Mouse (Mus musculus) cortical plate, adult 2 months (tissue): Measurements from ENCODE around the gene Sept10. TPM values are rescaled to one million over a fixed set of nuclear protein-coding genes. Genes with fewer than 3 reads are reported as not detected.

ENCODE experiments used
- H3K27ac ChIP-seq: fragments of 200-500 bp; 2 replicates; pipeline ENCODE4 v1.5.1; 2012; ENCODE audit warnings: low read length, control low read depth, inconsistent platforms; ENCODE audit not compliant: insufficient read depth
- H3K4me1 ChIP-seq: fragments of 200-500 bp; 2 replicates; pipeline ENCODE4 v1.6.1; 2011; ENCODE audit warnings: low read length; ENCODE audit not compliant: control insufficient read depth, insufficient read depth
- H3K4me3 ChIP-seq: fragments of 200-500 bp; 2 replicates; pipeline ENCODE4 v1.5.1; 2011; ENCODE audit warnings: mild to moderate bottlenecking, low read length, control low read depth; ENCODE audit not compliant: insufficient read depth
- CTCF ChIP-seq: fragments of 200-500 bp; IDR thresholded peaks from 2 replicates; pipeline ENCODE4 v1.5.1; 2011; ENCODE audit warnings: mild to moderate bottlenecking, control low read depth, low read length; ENCODE audit not compliant: insufficient read depth; ENCODE audit errors: extremely low read depth
- POLR2A ChIP-seq: fragments of 200-500 bp; IDR thresholded peaks from 2 replicates; pipeline ENCODE4 v1.6.1; 2011; ENCODE audit warnings: mild to moderate bottlenecking, low read length, control low read depth; ENCODE audit not compliant: insufficient read depth; ENCODE audit errors: extremely low read depth
- polyA plus RNA-seq: library from polyadenylated mRNA; depleted of rRNA; stranded (reverse); fragments of >200 nt; gene quantifications from 2 replicates; pipeline ENCODE4 v1.2.3, GENCODE M21; 2012

Sept10 gene
- polyA plus RNA-seq, 1 experiment = 7.7 TPM

DNA sequence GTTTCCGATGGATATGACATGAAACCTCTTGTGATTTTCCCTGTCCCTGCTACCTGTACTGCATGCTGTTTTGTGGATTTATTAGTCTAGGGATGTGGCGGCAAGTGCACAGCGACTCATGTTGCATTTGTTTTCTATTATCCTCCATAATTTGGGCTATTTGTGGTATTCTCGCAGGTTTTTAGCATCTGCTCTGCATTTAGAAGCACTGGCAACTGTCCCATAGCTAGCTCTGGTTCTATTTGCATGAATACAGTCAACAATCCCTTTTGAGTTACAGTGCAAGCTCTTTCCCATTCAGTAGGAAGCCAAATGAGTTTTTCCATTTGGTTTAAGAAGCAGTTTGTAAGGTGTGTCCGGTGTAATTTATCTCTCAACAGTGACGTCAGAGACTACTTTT lies 37.9 kb upstream of the Sept10 start:
- H3K4me3 ChIP-seq = no peak overlapping the region
- no peak for TF ChIP-seq POLR2A
- no peak for TF ChIP-seq CTCF
- no peak overlapping the region for H3K27ac ChIP-seq

DNA sequence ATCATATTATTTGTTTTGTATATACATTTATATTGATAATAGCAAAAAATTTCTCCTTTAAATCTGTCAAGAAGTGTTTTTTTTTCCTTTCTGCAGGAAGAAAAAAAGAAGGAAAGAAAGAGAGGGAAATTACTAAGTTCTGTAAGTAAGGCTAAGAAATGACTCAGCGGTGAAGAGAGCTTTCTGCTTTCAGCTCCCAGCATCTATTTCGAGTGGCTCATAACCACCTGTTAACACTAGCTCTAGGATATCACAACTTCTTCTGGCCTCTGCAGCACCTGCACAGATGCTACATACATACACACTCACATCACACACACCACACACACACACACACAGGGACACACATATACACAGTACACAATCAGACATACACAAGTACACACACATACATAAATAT lies 34.9 kb upstream of the Sept10 start:
- H3K27ac ChIP-seq = no peak overlapping the region
- TF ChIP-seq POLR2A = no peak
- TF ChIP-seq CTCF = no peak

More for the DNA sequence above, 37.9 kb upstream of the Sept10 start:
- H3K4me1 ChIP-seq = peaks cover 2% of the 10 kb centered on the region; the same call in 1 of the 2 replicates

GRCm38 (mm10) chr10:59253541-59254079 lies 32.0 kb upstream of the Sept10 start:
- Histone ChIP-seq H3K4me1 (no peaks in the 10 kb centered on the region), H3K27ac (no peak overlapping the region), H3K4me3 (no peak overlapping the region)
- TF ChIP-seq CTCF (no peak), POLR2A (no peak)

More for the DNA sequence above, 34.9 kb upstream of the Sept10 start:
- Histone ChIP-seq H3K4me1 (peaks cover 2% of the 10 kb centered on the region; the same call in 1 of the 2 replicates), H3K4me3 (no peak overlapping the region)

- Histone ChIP-seq H3K4me1 (no peaks in the 10 kb centered on the region), H3K27ac (no peak overlapping the region), H3K4me3 (no peak overlapping the region)
- no peak for TF ChIP-seq POLR2A
Measured at GRCm38 (mm10) chr10:59252396-59252795, 30.7 kb upstream of the Sept10 start.

DNA sequence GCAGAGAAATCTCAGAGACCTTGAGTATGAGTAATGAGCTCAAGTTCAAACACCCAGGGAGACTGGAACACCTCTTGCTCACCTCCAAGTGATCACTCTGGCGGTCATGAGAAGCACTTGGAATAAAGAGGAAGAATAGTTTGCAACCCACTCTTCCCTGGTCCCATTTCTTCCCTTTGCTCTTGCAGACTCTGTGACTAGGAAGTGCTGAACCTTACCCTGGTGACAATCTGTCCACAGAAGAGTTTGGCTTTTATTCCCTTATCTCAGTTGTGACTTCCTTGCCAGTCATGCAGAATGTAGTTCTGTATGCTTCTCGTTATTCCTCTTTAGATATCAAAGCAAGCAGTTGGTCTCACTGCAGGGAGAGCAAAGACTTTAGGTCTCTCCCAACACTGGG lies 30.3 kb upstream of the Sept10 start:
- no peaks in the 10 kb centered on the region for H3K4me1 ChIP-seq
- H3K4me3 ChIP-seq = no peak overlapping the region
- no peak for TF ChIP-seq CTCF
- no peak for TF ChIP-seq POLR2A
- no peak overlapping the region for H3K27ac ChIP-seq

GRCm38 (mm10) chr10:59250679-59251078 lies 29.0 kb upstream of the Sept10 start:
- no peak overlapping the region for H3K27ac ChIP-seq
- no peaks in the 10 kb centered on the region for H3K4me1 ChIP-seq
- no peak overlapping the region for H3K4me3 ChIP-seq
- no peak for TF ChIP-seq CTCF
- no peak for TF ChIP-seq POLR2A

DNA sequence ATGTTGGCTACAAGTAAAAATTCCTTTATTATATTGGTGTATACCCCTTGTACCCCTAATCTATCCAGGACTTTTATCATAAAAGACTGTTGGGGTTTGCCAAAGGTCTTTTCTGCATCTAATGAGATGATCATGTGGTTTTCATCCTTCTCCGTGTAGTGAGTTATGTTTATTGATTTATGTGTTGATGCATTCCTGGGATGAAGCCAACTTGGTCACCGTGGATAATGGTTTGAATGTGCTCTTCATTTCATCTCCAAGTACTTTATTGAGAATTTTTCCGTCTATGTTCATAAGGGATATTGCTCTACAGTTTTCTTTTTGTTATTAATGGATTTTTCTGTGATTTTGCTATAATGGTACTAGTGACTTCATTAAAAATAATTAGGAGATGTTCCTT lies 27.9 kb upstream of the Sept10 start:
- H3K4me1 ChIP-seq = no peaks in the 10 kb centered on the region
- TF ChIP-seq POLR2A (no peak), CTCF (no peak)

GRCm38 (mm10) chr10:59241141-59241541 lies 19.5 kb upstream of the Sept10 start:
- Histone ChIP-seq H3K4me1 (no peaks in the 10 kb centered on the region), H3K4me3 (no peak overlapping the region), H3K27ac (no peak overlapping the region)
- no peak for TF ChIP-seq POLR2A
- TF ChIP-seq CTCF = no peak

More for the DNA sequence above, 27.9 kb upstream of the Sept10 start:
- no peak overlapping the region for H3K27ac ChIP-seq
- no peak overlapping the region for H3K4me3 ChIP-seq

GRCm38 (mm10) chr10:59237757-59238156 lies 16.1 kb upstream of the Sept10 start:
- H3K27ac ChIP-seq = no peak overlapping the region

DNA sequence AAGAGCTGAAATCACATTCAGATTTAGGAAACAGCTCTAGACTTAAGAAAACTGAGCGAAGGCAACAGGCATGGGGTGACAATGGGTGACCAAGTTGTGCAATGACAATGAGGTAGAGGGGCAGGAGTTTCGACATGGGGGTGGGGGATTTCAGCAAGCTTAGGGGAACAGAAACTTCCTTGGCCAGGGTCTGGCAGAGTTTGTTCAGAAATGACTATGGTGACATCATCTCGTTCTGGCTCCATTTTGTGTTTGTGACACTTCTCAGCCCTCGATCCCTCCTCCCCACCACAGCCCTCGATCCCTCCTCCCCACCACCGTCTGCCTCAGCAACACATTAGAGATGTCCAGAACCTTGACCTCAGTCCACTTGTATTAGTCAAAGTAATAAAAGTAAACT lies 14.8 kb upstream of the Sept10 start:
- H3K27ac ChIP-seq = no peak overlapping the region
- no peaks in the 10 kb centered on the region for H3K4me1 ChIP-seq
- TF ChIP-seq CTCF (no peak), POLR2A (no peak)
- no peak overlapping the region for H3K4me3 ChIP-seq

More at GRCm38 (mm10) chr10:59237757-59238156, 16.1 kb upstream of the Sept10 start:
- no peaks in the 10 kb centered on the region for H3K4me1 ChIP-seq
- no peak for TF ChIP-seq POLR2A
- no peak for TF ChIP-seq CTCF
- no peak overlapping the region for H3K4me3 ChIP-seq

- H3K4me3 ChIP-seq = no peak overlapping the region
- no peak for TF ChIP-seq POLR2A
- no peak for TF ChIP-seq CTCF
- no peaks in the 10 kb centered on the region for H3K4me1 ChIP-seq
- H3K27ac ChIP-seq = no peak overlapping the region
Measured at GRCm38 (mm10) chr10:59235847-59236246, 14.2 kb upstream of the Sept10 start.
